Mouse (Mus musculus): ENCODE results near the gene Fyb2. TPM values are rescaled to one million over a fixed set of nuclear protein-coding genes. Genes with fewer than 3 reads are reported as not detected.

Gene Fyb2
- total and polyA plus RNA-seq, 3 experiments, result 0.55 to 0.78 TPM; not detected in 1

- no peak for DNase-seq
These were observed 94.2 kb downstream of the Fyb2 start for GRCm38 (mm10) chr4:105007360-105008018.

GRCm38 (mm10) chr4:105013718-105014117 is 100.5 kb downstream of the Fyb2 start:
- DNase-seq, result no peak

- no peak for DNase-seq
These were observed 102.2 kb downstream of the Fyb2 start for GRCm38 (mm10) chr4:105015496-105015895.

GRCm38 (mm10) chr4:105016006-105016613 is 102.9 kb downstream of the Fyb2 start:
- DNase-seq, result no peak

GRCm38 (mm10) chr4:105027278-105027677 is 114.0 kb downstream of the Fyb2 start:
- DNase-seq, result no peak

- no peak for DNase-seq
These were observed 117.8 kb downstream of the Fyb2 start for GRCm38 (mm10) chr4:105031104-105031503.

GRCm38 (mm10) chr4:105033153-105033552 is 119.9 kb downstream of the Fyb2 start:
- no peak for DNase-seq

GRCm38 (mm10) chr4:105034259-105034658 is 121.0 kb downstream of the Fyb2 start:
- DNase-seq, result no peak

- DNase-seq, result no peak
These were observed 136.8 kb downstream of the Fyb2 start for GRCm38 (mm10) chr4:105050041-105050440.

GRCm38 (mm10) chr4:105051291-105051690 is 138.0 kb downstream of the Fyb2 start:
- DNase-seq, result no peak

Other genes starting within 250 kb of the Fyb2 start
- 1 to 10 TPM in 1 of 2 experiments, not detected in 1; 1.3 TPM for gene C8b, start 147.1 kb upstream of the Fyb2 start, total RNA-seq (2021)
- 0.18 TPM in 1 of 2 replicates, not detected in the other for gene C8b, start 147.1 kb upstream of the Fyb2 start, polyA plus RNA-seq (2012; rRNA removed)
- not detected for gene Gm17662, start 56.1 kb upstream of the Fyb2 start, total RNA-seq (2021)
- gene Gm17662, start 56.1 kb upstream of the Fyb2 start, polyA plus RNA-seq (2012; rRNA removed), result not detected in 2 replicates
- gene C8a, start 37.1 kb upstream of the Fyb2 start, total RNA-seq (2021), result under 1 TPM in 1 of 2 experiments, not detected in 1; 0.69 TPM
- not detected in 2 replicates for gene C8a, start 37.1 kb upstream of the Fyb2 start, polyA plus RNA-seq (2012; rRNA removed)
- 1 to 10 TPM; 8.5 to 10.0 TPM for gene Prkaa2, start 196.4 kb downstream of the Fyb2 start, total RNA-seq (2021)
- 0.78 and 1.2 TPM in 2 replicates for gene Prkaa2, start 196.4 kb downstream of the Fyb2 start, polyA plus RNA-seq (2012; rRNA removed)
- gene Plpp3, start 243.9 kb downstream of the Fyb2 start, total RNA-seq (2021), result 100 to 1,000 TPM; 237 to 336 TPM
- 246 and 342 TPM in 2 replicates for gene Plpp3, start 243.9 kb downstream of the Fyb2 start, polyA plus RNA-seq (2012; rRNA removed)

Measured in adrenal gland, adult 2 months (tissue).